Mouse (Mus musculus) liver, embryonic 14.5 days (tissue): ENCODE data around the gene Pdlim5.

ENCODE experiments used
- CTCF ChIP-seq: IDR thresholded peaks from 2 replicates; pipeline ENCODE4 v1.5.1; 2016; ENCODE audit warnings: antibody characterized with exemption, low read depth, control low read depth
- EP300 ChIP-seq: IDR thresholded peaks from 2 replicates; pipeline ENCODE4 v1.6.1; 2016; ENCODE audit warnings: antibody characterized with exemption, low read depth

DNA sequence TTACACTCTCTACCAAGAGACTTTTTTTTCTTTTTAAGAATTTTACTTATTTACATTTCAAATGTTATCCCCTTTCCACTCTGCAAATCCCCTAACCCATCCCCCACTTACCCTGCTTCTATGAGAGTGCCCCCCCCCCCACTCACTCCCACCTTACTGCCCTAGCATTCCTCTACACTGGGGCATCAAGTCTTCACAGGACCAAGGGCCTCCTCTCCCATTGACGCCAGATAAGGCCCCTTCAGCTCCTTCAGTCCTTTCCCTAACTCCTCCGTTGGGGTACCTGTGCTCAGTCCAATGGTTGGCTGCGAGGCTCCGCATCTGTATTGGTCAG lies 48.2 kb upstream of the Pdlim5 start:
- TF ChIP-seq CTCF (no peak), EP300 (no peak)
